Mouse (Mus musculus) midbrain, embryonic 15.5 days (tissue): ENCODE measurements at regions not wholly inside any gene's neighbourhood (a gene's known extent, or its start where the extent isn't known, plus 50 kb on each side); places are given as distances from the start of the nearest gene placed in this dataset.
"Not testable (repeated sequence)": the region's sequence is repeated elsewhere in the genome, so short reads cannot be mapped to it uniquely, and the experiment has no call there.

Source experiments
- ATAC-seq: fragments of 200-750 bp; cut with Nextera tagmentation; replicated peaks from 2 replicates; pipeline ENCODE4 v1.8.0; 2017; ENCODE audit warnings: moderate TSS enrichment
- H3K27ac ChIP-seq: fragments of 300-500 bp; sonication (generic); 2 replicates; pipeline ENCODE4 v1.5.1; 2015; ENCODE audit warnings: mild to moderate bottlenecking, inconsistent platforms
- H3K27me3 ChIP-seq: fragments of 300-500 bp; sonication (generic); replicated peaks from 2 replicates; pipeline ENCODE4 v1.6.1; 2015; ENCODE audit warnings: inconsistent platforms
- H3K36me3 ChIP-seq: fragments of 300-500 bp; sonication (generic); replicated peaks from 2 replicates; pipeline ENCODE4 v1.6.1; 2015; ENCODE audit warnings: inconsistent platforms
- H3K4me1 ChIP-seq: fragments of 300-500 bp; sonication (generic); 2 replicates; pipeline ENCODE4 v1.6.1; 2015; ENCODE audit warnings: inconsistent platforms
- H3K4me2 ChIP-seq: fragments of 300-500 bp; sonication (generic); 2 replicates; pipeline ENCODE4 v1.6.1; 2015; ENCODE audit warnings: inconsistent platforms, mild to moderate bottlenecking, moderate library complexity
- H3K4me3 ChIP-seq: fragments of 300-500 bp; sonication (generic); 2 replicates; pipeline ENCODE4 v1.5.1; 2015; ENCODE audit warnings: mild to moderate bottlenecking, inconsistent platforms
- H3K9ac ChIP-seq: fragments of 300-500 bp; sonication (generic); 2 replicates; pipeline ENCODE4 v1.6.1; 2015; ENCODE audit warnings: mild to moderate bottlenecking, inconsistent platforms
- H3K9me3 ChIP-seq: fragments of 300-500 bp; sonication (generic); 2 replicates; pipeline ENCODE4 v1.6.1; 2016; ENCODE audit warnings: inconsistent platforms
- WGBS: fragments of 180-500 bp; shearing (Covaris S2); methylation state at CpG from one replicate; pipeline ENCODE4 v1.1.7; 2015; ENCODE audit warnings: mixed read lengths; 5-methylcytosine and 5-hydroxymethylcytosine counted together

GRCm38 (mm10) chr7:116701466-116702342 lies 197.5 kb downstream of the Nucb2 start:
- Histone ChIP-seq H3K9ac (no peak overlapping the region), H3K4me3 (no peak overlapping the region), H3K9me3 (no peaks in the 10 kb centered on the region), H3K4me1 (no peaks in the 10 kb centered on the region), H3K36me3 (no peaks in the 10 kb centered on the region), H3K4me2 (no peak overlapping the region), H3K27me3 (no peaks in the 10 kb centered on the region), H3K27ac (no peak overlapping the region)
- peak; percentile 81; the same call in 1 of the 2 replicates for ATAC-seq
- WGBS: 47% methylated on average over 14 of the region's 14 CpGs

DNA sequence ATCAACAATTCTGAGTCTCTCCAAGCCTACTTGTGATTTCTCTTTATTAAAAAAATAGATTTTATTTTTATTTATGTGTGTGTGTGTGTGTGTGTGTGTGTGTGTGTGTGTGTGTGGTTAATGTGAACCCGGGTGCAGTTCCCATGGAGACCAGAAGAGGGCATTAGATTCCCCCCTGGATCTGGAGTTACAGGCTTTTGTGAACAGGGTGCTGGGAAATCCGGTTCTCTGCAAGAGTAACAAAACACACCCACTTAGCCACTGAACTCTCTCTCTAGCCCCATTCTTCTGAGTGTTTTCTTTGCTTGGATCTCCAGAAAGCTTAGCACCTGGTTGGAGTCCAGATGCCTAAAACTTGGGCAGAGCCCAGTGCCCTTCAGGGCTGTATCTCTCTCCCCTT lies 198.4 kb downstream of the Nucb2 start:
- Histone ChIP-seq H3K36me3 (no peaks in the 10 kb centered on the region), H3K9me3 (no peaks in the 10 kb centered on the region), H3K4me3 (no peak overlapping the region), H3K27me3 (no peaks in the 10 kb centered on the region), H3K4me1 (no peaks in the 10 kb centered on the region), H3K4me2 (no peak overlapping the region), H3K27ac (no peak overlapping the region), H3K9ac (no peak overlapping the region)
- 85% methylated on average over 2 of the region's 2 CpGs for WGBS
- no peak for ATAC-seq

DNA sequence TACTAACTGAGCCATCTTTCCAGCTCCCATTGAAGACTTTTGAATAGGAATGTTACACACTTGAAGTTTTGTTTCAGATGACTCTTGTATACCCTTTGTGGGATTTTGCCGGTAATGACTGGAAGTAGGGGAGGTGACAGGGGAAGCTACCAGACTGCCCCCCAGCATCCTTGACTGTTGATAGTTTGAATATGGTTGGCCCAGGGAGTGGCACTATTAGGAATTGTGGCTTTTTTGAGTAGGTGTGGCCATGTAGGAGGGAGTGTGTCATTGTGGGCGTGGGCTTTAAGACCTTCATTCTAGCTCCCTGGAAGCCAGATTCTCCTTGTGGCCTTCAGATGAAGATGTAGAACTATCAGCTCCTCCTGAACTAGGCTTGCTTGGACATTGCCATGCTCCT lies 207.4 kb downstream of the Nucb2 start:
- Histone ChIP-seq H3K4me2 (no peak overlapping the region), H3K9me3 (no peaks in the 10 kb centered on the region), H3K36me3 (no peaks in the 10 kb centered on the region), H3K4me3 (no peak overlapping the region), H3K4me1 (no peaks in the 10 kb centered on the region), H3K9ac (no peak overlapping the region), H3K27me3 (no peaks in the 10 kb centered on the region), H3K27ac (no peak overlapping the region)
- no peak for ATAC-seq
- 89% methylated on average over 2 of the region's 2 CpGs for WGBS

DNA sequence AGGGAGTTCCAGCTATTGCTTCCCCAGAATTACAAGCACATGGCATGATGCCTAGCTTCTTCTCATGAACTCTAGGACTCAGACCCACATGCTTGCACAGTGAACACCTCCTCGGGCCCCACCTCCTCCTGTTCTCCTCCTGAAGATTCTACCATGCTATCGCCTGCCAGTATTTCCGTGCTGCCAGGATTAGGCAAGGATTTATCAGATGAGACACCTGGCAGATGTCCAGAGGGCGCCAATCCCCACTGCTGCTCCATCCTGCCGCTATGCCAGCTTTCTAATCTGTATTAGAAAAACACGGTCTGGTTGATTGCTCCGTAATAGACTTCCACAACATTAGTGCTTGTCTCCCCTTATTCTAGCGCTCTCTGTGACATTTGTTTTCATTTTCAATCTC lies 209.0 kb downstream of the Nucb2 start:
- Histone ChIP-seq H3K4me1 (no peaks in the 10 kb centered on the region), H3K36me3 (no peaks in the 10 kb centered on the region), H3K4me2 (no peak overlapping the region), H3K27me3 (no peaks in the 10 kb centered on the region), H3K4me3 (no peak overlapping the region), H3K9ac (no peak overlapping the region), H3K27ac (no peak overlapping the region), H3K9me3 (no peaks in the 10 kb centered on the region)
- WGBS: 50% methylated on average over 8 of the region's 8 CpGs
- ATAC-seq: no peak

GRCm38 (mm10) chr7:116715234-116716046 lies 211.3 kb downstream of the Nucb2 start:
- Histone ChIP-seq H3K36me3 (no peaks in the 10 kb centered on the region), H3K4me2 (no peak overlapping the region), H3K4me1 (no peaks in the 10 kb centered on the region), H3K27me3 (no peaks in the 10 kb centered on the region), H3K4me3 (no peak overlapping the region), H3K9me3 (no peaks in the 10 kb centered on the region), H3K27ac (no peak overlapping the region), H3K9ac (no peak overlapping the region)
- ATAC-seq: no peak
- WGBS: 65% methylated on average over 10 of the region's 10 CpGs

- Histone ChIP-seq H3K4me1 (no peaks in the 10 kb centered on the region), H3K4me3 (no peak overlapping the region), H3K9me3 (no peaks in the 10 kb centered on the region), H3K4me2 (no peak overlapping the region), H3K27me3 (no peaks in the 10 kb centered on the region), H3K27ac (no peak overlapping the region), H3K9ac (no peak overlapping the region), H3K36me3 (no peaks in the 10 kb centered on the region)
- 61% methylated on average over 2 of the region's 2 CpGs for whole genome bisulfite sequencing
- no peak for ATAC-seq
Measured at GRCm38 (mm10) chr7:116728379-116728778, 224.2 kb downstream of the Nucb2 start.

- Histone ChIP-seq H3K9me3 (no peaks in the 10 kb centered on the region), H3K9ac (no peak overlapping the region), H3K27me3 (no peaks in the 10 kb centered on the region), H3K36me3 (no peaks in the 10 kb centered on the region), H3K4me2 (no peak overlapping the region), H3K4me1 (no peaks in the 10 kb centered on the region), H3K27ac (no peak overlapping the region), H3K4me3 (no peak overlapping the region)
- no peak for ATAC-seq
- 67% methylated on average over 4 of the region's 4 CpGs for WGBS
Measured at GRCm38 (mm10) chr7:116729795-116730194, 225.6 kb downstream of the Nucb2 start.

DNA sequence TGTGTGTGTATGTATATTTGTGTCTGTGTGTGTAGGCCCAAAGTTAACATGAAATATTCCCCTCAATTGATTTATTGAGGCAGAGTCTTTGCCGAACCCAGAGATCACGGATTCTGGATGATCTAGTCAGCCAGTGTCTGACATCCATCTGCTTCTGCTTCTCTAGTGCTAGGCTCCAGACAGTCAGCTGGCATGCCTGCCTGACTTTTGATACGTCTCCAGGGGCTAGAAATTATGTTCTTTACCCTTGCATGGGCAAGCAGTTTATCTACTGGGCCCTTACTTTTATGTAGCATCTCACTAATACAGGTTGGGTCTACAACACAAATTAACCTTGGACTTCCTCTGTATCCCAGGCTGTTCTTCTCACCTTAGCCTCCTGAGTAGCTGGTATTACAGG lies 231.5 kb downstream of the Nucb2 start:
- ATAC-seq: no peak

GRCm38 (mm10) chr7:116736333-116736732 lies 232.2 kb downstream of the Nucb2 start:
- H3K27ac ChIP-seq: no peak overlapping the region
- no peaks in the 10 kb centered on the region for H3K4me1 ChIP-seq
- no peak overlapping the region for H3K4me3 ChIP-seq
- H3K4me2 ChIP-seq: no peak overlapping the region
- 53% methylated on average over 4 of the region's 4 CpGs for WGBS
- H3K27me3 ChIP-seq: no peaks in the 10 kb centered on the region
- no peaks in the 10 kb centered on the region for H3K36me3 ChIP-seq
- no peak overlapping the region for H3K9ac ChIP-seq
- H3K9me3 ChIP-seq: no peaks in the 10 kb centered on the region
- ATAC-seq: no peak

More for the DNA sequence above, 231.5 kb downstream of the Nucb2 start:
- Histone ChIP-seq H3K4me2 (no peak overlapping the region), H3K36me3 (no peaks in the 10 kb centered on the region), H3K4me1 (no peaks in the 10 kb centered on the region), H3K27me3 (no peaks in the 10 kb centered on the region), H3K4me3 (no peak overlapping the region), H3K9me3 (no peaks in the 10 kb centered on the region), H3K27ac (no peak overlapping the region), H3K9ac (no peak overlapping the region)
- 69% methylated on average over 3 of the region's 3 CpGs for WGBS

GRCm38 (mm10) chr7:116738009-116738408 lies 233.8 kb downstream of the Nucb2 start:
- no peaks in the 10 kb centered on the region for H3K9me3 ChIP-seq
- H3K27ac ChIP-seq: no peak overlapping the region
- H3K4me3 ChIP-seq: no peak overlapping the region
- no peaks in the 10 kb centered on the region for H3K4me1 ChIP-seq
- WGBS: 83% methylated on average over 4 of the region's 4 CpGs
- H3K27me3 ChIP-seq: no peaks in the 10 kb centered on the region
- no peak overlapping the region for H3K4me2 ChIP-seq
- no peak overlapping the region for H3K9ac ChIP-seq
- no peaks in the 10 kb centered on the region for H3K36me3 ChIP-seq
- ATAC-seq: no peak

- no peaks in the 10 kb centered on the region for H3K4me1 ChIP-seq
- no peaks in the 10 kb centered on the region for H3K27me3 ChIP-seq
- H3K4me3 ChIP-seq: no peak overlapping the region
- no peaks in the 10 kb centered on the region for H3K9me3 ChIP-seq
- no peak overlapping the region for H3K4me2 ChIP-seq
- H3K36me3 ChIP-seq: no peaks in the 10 kb centered on the region
- no peak for ATAC-seq
- no peak overlapping the region for H3K9ac ChIP-seq
- H3K27ac ChIP-seq: no peak overlapping the region
Measured at GRCm38 (mm10) chr7:116754556-116754955, 250.4 kb downstream of the Nucb2 start.

GRCm38 (mm10) chr7:116792181-116792580 lies 288.0 kb downstream of the Nucb2 start:
- H3K9ac ChIP-seq, H3K4me1 ChIP-seq, H3K4me3 ChIP-seq, H3K36me3 ChIP-seq, H3K9me3 ChIP-seq, ATAC-seq, H3K4me2 ChIP-seq, H3K27me3 ChIP-seq, H3K27ac ChIP-seq: not testable (repeated sequence)
- 93% methylated on average over 19 of the region's 19 CpGs for WGBS
